Mouse (Mus musculus) ovary, adult 18-20 months (tissue): ENCODE data around the gene Wdr70.
"Not testable (repeated sequence)": the region's sequence is repeated elsewhere in the genome, so short reads cannot be mapped to it uniquely, and the experiment has no call there.

ENCODE experiments used
- DNase-seq: peaks from one replicate; pipeline ENCODE4 v3.0.0; 2022; ENCODE audit warnings: low spot score, mixed read lengths

Gene Wdr70

GRCm38 (mm10) chr15:8098774-8099749 is at the start of gene Wdr70:
Gene Wdr70, minus strand, starts transcription at chr15:8099209.
- peak; percentile 87 for DNase-seq

GRCm38 (mm10) chr15:8135606-8136005 is 36.6 kb upstream of the Wdr70 start:
- DNase-seq: no peak

- no peak for DNase-seq
These were observed 32.8 kb upstream of the Wdr70 start for GRCm38 (mm10) chr15:8131761-8132160.

- no peak for DNase-seq
These were observed 32.3 kb upstream of the Wdr70 start for GRCm38 (mm10) chr15:8131268-8131667.

GRCm38 (mm10) chr15:8129281-8129680 is 30.3 kb upstream of the Wdr70 start:
- no peak for DNase-seq

GRCm38 (mm10) chr15:8109782-8110181 is 10.8 kb upstream of the Wdr70 start:
- no peak for DNase-seq

- peak; percentile 87 for DNase-seq
These were observed 10.1 kb upstream of the Wdr70 start, which contains the start of gene Nup155 for GRCm38 (mm10) chr15:8108966-8109743. Gene Nup155, plus strand, starts transcription at chr15:8109273.

GRCm38 (mm10) chr15:8108360-8108965 is 9.5 kb upstream of the Wdr70 start:
- DNase-seq: no peak

GRCm38 (mm10) chr15:8101975-8102542 is 3.0 kb upstream of the Wdr70 start:
- not testable (repeated sequence) for DNase-seq

- DNase-seq: no peak
These were observed 1.2 kb downstream of the Wdr70 start for GRCm38 (mm10) chr15:8097853-8098252.

GRCm38 (mm10) chr15:8092668-8093067 is 6.3 kb downstream of the Wdr70 start:
- DNase-seq: not testable (repeated sequence)

- no peak for DNase-seq
These were observed 8.3 kb downstream of the Wdr70 start for GRCm38 (mm10) chr15:8090685-8091084.

- no peak for DNase-seq
These were observed 10.3 kb downstream of the Wdr70 start for GRCm38 (mm10) chr15:8088715-8089114.

- no peak for DNase-seq
These were observed 11.7 kb downstream of the Wdr70 start for GRCm38 (mm10) chr15:8087293-8087692.

GRCm38 (mm10) chr15:8082139-8082538 is 16.9 kb downstream of the Wdr70 start:
- DNase-seq: no peak

- DNase-seq: not testable (repeated sequence)
These were observed 25.9 kb downstream of the Wdr70 start for GRCm38 (mm10) chr15:8073159-8073558.

GRCm38 (mm10) chr15:8065221-8065620 is 33.8 kb downstream of the Wdr70 start:
- no peak for DNase-seq

- DNase-seq: no peak
These were observed 47.8 kb downstream of the Wdr70 start for GRCm38 (mm10) chr15:8051177-8051576.

GRCm38 (mm10) chr15:8039834-8040233 is 59.2 kb downstream of the Wdr70 start:
- DNase-seq: no peak

- no peak for DNase-seq
These were observed 60.6 kb downstream of the Wdr70 start for GRCm38 (mm10) chr15:8038457-8038856.

- no peak for DNase-seq
These were observed 61.2 kb downstream of the Wdr70 start for GRCm38 (mm10) chr15:8037825-8038224.

- no peak for DNase-seq
These were observed 67.8 kb downstream of the Wdr70 start for GRCm38 (mm10) chr15:8031211-8031610.
